Mouse (Mus musculus) heart, embryonic 13.5 days (tissue): ENCODE results near the gene Dclk2. TPM values are rescaled to one million over a fixed set of nuclear protein-coding genes. Genes with fewer than 3 reads are reported as not detected.

Experiments
- ATAC-seq: fragments of 200-750 bp; cut with Nextera tagmentation; 2 replicates; pipeline ENCODE4 v1.8.0; 2017; ENCODE audit warnings: moderate TSS enrichment; ENCODE audit not compliant: insufficient number of reproducible peaks, low FRiP score, low TSS enrichment; ENCODE audit errors: extremely low read depth
- H3K27ac ChIP-seq: fragments of 300-500 bp; sonication (generic); replicated peaks from 2 replicates; pipeline ENCODE4 v1.5.1; 2015; ENCODE audit warnings: moderate library complexity, mild to moderate bottlenecking, inconsistent platforms
- H3K27me3 ChIP-seq: fragments of 300-500 bp; sonication (generic); replicated peaks from 2 replicates; pipeline ENCODE4 v1.6.1; 2015; ENCODE audit warnings: mild to moderate bottlenecking, inconsistent platforms
- H3K36me3 ChIP-seq: fragments of 300-500 bp; sonication (generic); 2 replicates; pipeline ENCODE4 v1.6.1; 2015; ENCODE audit warnings: mild to moderate bottlenecking, inconsistent platforms
- H3K4me1 ChIP-seq: fragments of 300-500 bp; sonication (generic); 2 replicates; pipeline ENCODE4 v1.6.1; 2015; ENCODE audit warnings: inconsistent platforms
- H3K4me2 ChIP-seq: fragments of 300-500 bp; sonication (generic); 2 replicates; pipeline ENCODE4 v1.6.1; 2015; ENCODE audit warnings: inconsistent platforms, mild to moderate bottlenecking, moderate library complexity
- H3K4me3 ChIP-seq: fragments of 300-500 bp; sonication (generic); 2 replicates; pipeline ENCODE4 v1.5.1; 2015; ENCODE audit warnings: moderate library complexity, mild to moderate bottlenecking, inconsistent platforms
- H3K9ac ChIP-seq: fragments of 300-500 bp; sonication (generic); 2 replicates; pipeline ENCODE4 v1.6.1; 2015; ENCODE audit warnings: inconsistent platforms, mild to moderate bottlenecking, moderate library complexity
- H3K9me3 ChIP-seq: fragments of 300-500 bp; sonication (generic); 2 replicates; pipeline ENCODE4 v1.6.1; 2016; ENCODE audit warnings: inconsistent platforms
- WGBS: fragments of 180-500 bp; shearing (Covaris S2); methylation state at CpG from one replicate; pipeline ENCODE4 v1.1.7; 2015; ENCODE audit warnings: mixed read lengths; 5-methylcytosine and 5-hydroxymethylcytosine counted together
- polyA plus RNA-seq: library from polyadenylated mRNA; unstranded; fragments of >200 nt; fragmentation: Nextera tagmentation; extraction: Ambion mirVana; gene quantifications from 2 replicates; pipeline ENCODE4 v1.2.1, GENCODE M21; 2015

Dclk2 gene
- polyA plus RNA-seq, 1 experiment from 2014 or later, result 3.6 TPM

- no peak overlapping the region for H3K4me3 ChIP-seq
- H3K4me2 ChIP-seq, result no peak overlapping the region
- ATAC-seq, result no peak
- no peak overlapping the region for H3K9ac ChIP-seq
- 67% methylated on average over 10 of the region's 10 CpGs for WGBS
- H3K27me3 ChIP-seq, result no peaks in the 10 kb centered on the region
- peaks cover 14% of the 10 kb centered on the region for H3K4me1 ChIP-seq
- no peaks in the 10 kb centered on the region for H3K9me3 ChIP-seq
- no peak overlapping the region for H3K27ac ChIP-seq
- H3K36me3 ChIP-seq, result no peaks in the 10 kb centered on the region
Observed at GRCm38 (mm10) chr3:86862245-86862938, 58.3 kb downstream of the Dclk2 start.

- no peak for ATAC-seq
- H3K27ac ChIP-seq, result no peak overlapping the region
- H3K4me2 ChIP-seq, result no peak overlapping the region
- peaks cover 20% of the 10 kb centered on the region for H3K4me1 ChIP-seq
- H3K27me3 ChIP-seq, result no peaks in the 10 kb centered on the region
- no peak overlapping the region for H3K4me3 ChIP-seq
- whole genome bisulfite sequencing, result 83% methylated on average over 2 of the region's 2 CpGs
- no peaks in the 10 kb centered on the region for H3K36me3 ChIP-seq
- no peak overlapping the region for H3K9ac ChIP-seq
- no peaks in the 10 kb centered on the region for H3K9me3 ChIP-seq
Observed at GRCm38 (mm10) chr3:86859791-86860190, 60.9 kb downstream of the Dclk2 start.

DNA sequence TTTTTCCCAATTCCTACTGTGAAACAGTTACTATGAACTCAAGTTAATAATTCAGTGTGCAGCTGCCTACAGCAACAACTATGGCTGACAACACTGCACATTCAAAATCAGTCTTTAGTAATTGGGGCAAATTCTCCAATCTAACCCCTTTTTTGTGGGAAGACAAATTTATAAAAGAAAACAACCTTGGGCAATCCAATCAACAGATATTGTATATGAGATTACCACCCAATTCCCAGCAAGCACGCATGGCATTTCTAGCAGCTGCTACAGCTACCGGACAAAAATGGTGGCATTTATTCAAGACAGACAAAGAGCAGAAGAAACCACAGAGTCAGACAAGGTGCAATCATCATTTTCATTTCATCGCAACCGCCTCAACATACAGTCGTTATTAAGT is 62.0 kb downstream of the Dclk2 start:
- H3K9me3 ChIP-seq, result no peaks in the 10 kb centered on the region
- H3K4me2 ChIP-seq, result no peak overlapping the region
- no peaks in the 10 kb centered on the region for H3K36me3 ChIP-seq
- no peak for ATAC-seq
- no peaks in the 10 kb centered on the region for H3K27me3 ChIP-seq
- WGBS, result 92% methylated on average over 5 of the region's 5 CpGs
- no peak overlapping the region for H3K27ac ChIP-seq
- H3K4me3 ChIP-seq, result no peak overlapping the region
- peaks cover 20% of the 10 kb centered on the region for H3K4me1 ChIP-seq
- no peak overlapping the region for H3K9ac ChIP-seq

DNA sequence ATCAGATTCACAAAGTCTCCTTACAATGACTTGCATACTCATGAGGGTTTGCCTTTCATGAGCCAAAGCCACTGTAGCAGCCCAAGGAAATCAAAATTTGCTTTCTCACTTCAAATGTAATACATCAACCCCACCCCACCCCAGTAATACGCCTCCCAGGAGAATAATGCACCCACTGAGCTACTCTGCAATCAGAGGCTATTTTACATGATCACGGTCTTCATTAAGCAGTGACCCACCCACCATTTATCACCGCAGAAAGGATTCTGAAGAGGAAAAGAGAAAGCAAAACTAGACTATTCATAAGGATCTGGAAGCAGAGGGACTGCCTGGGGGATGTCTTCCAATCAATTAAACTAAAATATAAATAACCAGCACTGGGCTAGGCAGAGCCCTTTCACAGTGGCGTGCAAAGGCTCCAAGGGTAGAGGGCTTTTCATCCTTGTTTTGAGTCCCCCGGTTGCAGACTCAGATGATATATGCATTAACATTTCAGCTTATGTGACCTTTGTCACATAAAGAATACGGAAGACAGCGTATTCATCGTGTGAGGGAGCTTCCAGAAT is 62.7 kb downstream of the Dclk2 start:
- Histone ChIP-seq H3K4me3 (no peak overlapping the region), H3K36me3 (no peaks in the 10 kb centered on the region), H3K4me2 (no peak overlapping the region), H3K4me1 (peaks cover 15% of the 10 kb centered on the region), H3K9ac (no peak overlapping the region), H3K27me3 (no peaks in the 10 kb centered on the region), H3K9me3 (no peaks in the 10 kb centered on the region), H3K27ac (no peak overlapping the region)
- WGBS, result 78% methylated on average over 8 of the region's 8 CpGs
- no peak for ATAC-seq

DNA sequence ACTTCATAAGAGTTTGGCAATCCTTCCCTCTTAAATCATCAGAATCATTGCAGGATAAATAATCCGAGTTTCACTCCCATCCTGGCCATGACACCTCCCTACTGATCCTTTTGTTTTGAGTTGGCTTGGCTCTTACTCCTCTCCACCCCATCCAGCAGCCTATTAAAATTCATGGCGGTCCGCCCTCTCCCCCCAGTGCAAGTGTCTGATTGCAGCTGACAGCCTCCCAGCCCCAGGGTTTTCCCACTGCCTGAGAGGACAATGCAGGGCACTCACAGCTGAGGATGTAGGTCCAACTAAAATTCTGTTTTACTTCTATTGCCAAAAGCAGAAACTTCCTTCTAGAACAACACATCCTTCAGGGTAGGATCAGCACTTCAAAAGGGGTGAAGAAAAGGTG is 67.8 kb downstream of the Dclk2 start:
- Histone ChIP-seq H3K9ac (no peak overlapping the region), H3K27ac (no peak overlapping the region), H3K27me3 (no peaks in the 10 kb centered on the region), H3K9me3 (no peaks in the 10 kb centered on the region), H3K36me3 (no peaks in the 10 kb centered on the region), H3K4me2 (no peak overlapping the region), H3K4me3 (no peak overlapping the region), H3K4me1 (peaks cover 22% of the 10 kb centered on the region)
- WGBS, result 50% methylated on average over 3 of the region's 3 CpGs
- ATAC-seq, result no peak

GRCm38 (mm10) chr3:86851131-86851530 is 69.5 kb downstream of the Dclk2 start:
- no peaks in the 10 kb centered on the region for H3K27me3 ChIP-seq
- no peaks in the 10 kb centered on the region for H3K9me3 ChIP-seq
- H3K4me3 ChIP-seq, result no peak overlapping the region
- H3K4me2 ChIP-seq, result peak overlapping the region; percentile 25; the same call in 1 of the 2 replicates
- H3K4me1 ChIP-seq, result peaks cover 22% of the 10 kb centered on the region
- H3K27ac ChIP-seq, result peak overlapping the region; percentile 12; the same call in 1 of the 2 replicates
- H3K9ac ChIP-seq, result no peak overlapping the region
- H3K36me3 ChIP-seq, result no peaks in the 10 kb centered on the region
- ATAC-seq, result no peak
- WGBS, result 71% methylated on average over 7 of the region's 7 CpGs

DNA sequence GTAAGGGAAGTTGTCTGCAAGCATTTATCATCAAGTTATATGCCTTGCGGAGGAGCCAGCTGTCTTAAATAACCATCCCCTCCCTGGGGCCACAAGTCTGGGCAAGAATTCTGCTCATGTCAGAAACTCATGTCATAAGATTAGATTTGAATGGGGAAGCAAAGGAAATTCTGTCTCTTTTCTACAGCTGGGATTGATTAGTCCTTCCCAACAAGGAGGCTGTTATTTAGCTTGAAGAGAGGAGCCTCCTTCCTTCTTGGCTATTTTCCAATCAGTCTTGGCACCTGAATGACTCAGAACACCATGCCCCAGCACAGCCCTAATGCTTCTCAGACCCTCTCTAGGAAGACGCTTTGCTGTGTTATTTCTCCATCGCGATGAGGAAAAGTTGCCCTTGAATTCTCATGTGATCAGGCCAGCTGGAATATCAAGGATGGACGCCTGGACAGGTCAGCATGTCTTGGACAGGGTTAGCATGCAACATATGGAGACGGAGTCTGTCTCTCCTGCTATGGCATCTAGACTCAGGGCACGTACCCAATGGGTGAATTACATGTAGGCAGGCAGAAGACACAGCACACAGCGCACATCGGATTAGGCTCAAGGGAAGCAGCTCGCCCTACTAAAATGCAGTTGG is 70.1 kb downstream of the Dclk2 start:
- Histone ChIP-seq H3K27ac (peak overlapping the region; percentile 12; the same call in 1 of the 2 replicates), H3K27me3 (no peaks in the 10 kb centered on the region), H3K36me3 (no peaks in the 10 kb centered on the region), H3K4me1 (peaks cover 22% of the 10 kb centered on the region), H3K4me2 (peak overlapping the region; percentile 25; the same call in 1 of the 2 replicates), H3K9ac (no peak overlapping the region), H3K9me3 (no peaks in the 10 kb centered on the region), H3K4me3 (no peak overlapping the region)
- WGBS, result 59% methylated on average over 10 of the region's 10 CpGs
- no peak for ATAC-seq

GRCm38 (mm10) chr3:86849337-86849736 is 71.3 kb downstream of the Dclk2 start:
- H3K9me3 ChIP-seq, result no peaks in the 10 kb centered on the region
- no peak overlapping the region for H3K4me3 ChIP-seq
- H3K27me3 ChIP-seq, result no peaks in the 10 kb centered on the region
- WGBS, result 75% methylated on average over 2 of the region's 2 CpGs
- no peak overlapping the region for H3K4me2 ChIP-seq
- H3K27ac ChIP-seq, result no peak overlapping the region
- no peaks in the 10 kb centered on the region for H3K36me3 ChIP-seq
- no peak for ATAC-seq
- H3K4me1 ChIP-seq, result peaks cover 25% of the 10 kb centered on the region
- no peak overlapping the region for H3K9ac ChIP-seq

DNA sequence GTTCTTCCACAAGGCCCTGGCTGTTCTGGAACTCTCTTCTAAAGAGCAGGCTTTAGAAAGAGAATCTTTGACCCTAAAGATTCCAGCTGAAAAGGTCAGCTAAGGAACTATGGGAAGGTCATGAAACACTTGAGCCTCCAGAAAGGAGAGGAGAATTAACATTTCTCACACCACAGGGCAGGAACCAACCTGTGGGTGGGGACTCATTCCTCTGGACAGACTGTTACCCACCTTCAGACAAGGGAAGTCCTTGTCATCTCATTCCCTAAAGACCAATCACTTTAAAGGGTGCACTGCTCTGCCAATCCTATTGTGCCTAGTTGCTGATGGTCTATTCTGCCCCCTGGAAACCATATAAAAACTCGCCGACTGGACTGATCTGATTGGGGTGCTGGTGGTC is 73.1 kb downstream of the Dclk2 start:
- H3K27ac ChIP-seq, result no peak overlapping the region
- H3K9ac ChIP-seq, result no peak overlapping the region
- no peak for ATAC-seq
- H3K9me3 ChIP-seq, result peaks cover 2% of the 10 kb centered on the region; the same call in 1 of the 2 replicates
- no peaks in the 10 kb centered on the region for H3K27me3 ChIP-seq
- no peaks in the 10 kb centered on the region for H3K36me3 ChIP-seq
- 76% methylated on average over 2 of the region's 2 CpGs for WGBS
- H3K4me1 ChIP-seq, result peaks cover 22% of the 10 kb centered on the region
- H3K4me3 ChIP-seq, result no peak overlapping the region
- H3K4me2 ChIP-seq, result no peak overlapping the region

DNA sequence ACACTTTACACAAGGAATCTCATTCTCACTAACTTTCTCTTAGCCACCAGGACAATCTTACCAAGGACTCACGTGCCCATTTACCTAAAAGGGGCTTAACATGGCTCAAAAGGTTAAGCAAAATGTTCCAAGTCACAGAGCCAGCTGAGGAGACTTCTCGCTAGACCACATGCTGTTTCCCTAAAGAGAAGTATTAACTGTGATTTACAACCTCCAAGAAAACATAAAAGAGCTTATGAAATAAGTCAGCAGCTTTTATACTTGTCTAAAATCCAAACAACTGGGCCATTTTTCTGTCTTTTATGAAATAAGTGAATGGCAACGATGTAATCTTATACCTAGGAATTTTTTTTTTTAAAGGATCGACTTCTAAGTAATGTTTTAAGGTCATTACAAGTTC is 74.6 kb downstream of the Dclk2 start:
- Histone ChIP-seq H3K9me3 (peaks cover 9% of the 10 kb centered on the region), H3K4me2 (no peak overlapping the region), H3K9ac (no peak overlapping the region), H3K27ac (no peak overlapping the region), H3K4me3 (no peak overlapping the region), H3K4me1 (peaks cover 21% of the 10 kb centered on the region), H3K27me3 (no peaks in the 10 kb centered on the region), H3K36me3 (no peaks in the 10 kb centered on the region)
- WGBS, result 49% methylated on average over 4 of the region's 4 CpGs
- ATAC-seq, result no peak

GRCm38 (mm10) chr3:86845578-86845977 is 75.1 kb downstream of the Dclk2 start:
- Histone ChIP-seq H3K27me3 (no peaks in the 10 kb centered on the region), H3K9me3 (peaks cover 10% of the 10 kb centered on the region), H3K27ac (no peak overlapping the region), H3K4me2 (no peak overlapping the region), H3K9ac (no peak overlapping the region), H3K36me3 (no peaks in the 10 kb centered on the region), H3K4me3 (no peak overlapping the region), H3K4me1 (peaks cover 16% of the 10 kb centered on the region)
- WGBS, result 87% methylated on average over 1 of the region's 1 CpGs
- no peak for ATAC-seq
